ENCODE assay signal across 13 mouse cellular contexts in the genomic region with DNA sequence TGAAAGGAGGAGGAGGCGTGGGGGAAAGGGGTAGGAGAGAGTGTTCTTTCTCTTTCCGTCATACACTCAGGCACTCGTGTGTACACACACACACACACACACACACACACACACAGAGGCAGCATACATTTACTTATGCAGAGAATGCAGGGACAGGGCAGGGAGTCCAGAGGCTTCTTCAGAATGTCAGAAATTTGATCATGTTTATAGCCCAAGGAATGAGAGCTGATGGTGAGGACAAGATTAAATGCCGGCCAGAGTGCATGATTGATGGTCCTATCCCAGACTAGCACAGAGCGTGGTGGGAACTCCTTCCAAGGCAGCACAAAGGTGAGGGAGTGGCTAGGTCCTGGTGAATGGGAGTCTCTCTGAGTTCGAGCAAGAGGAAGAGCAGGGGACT.
A peak's percentile ranks its signal among the peaks of the same experiment; 100 is the strongest.
DNase-seq lines count a peak whose midpoint lies in the region; ATAC-seq and TF ChIP-seq lines count a peak whose summit lies in the region.
"Had no signal": no experiment of that assay in that cellular context is flagged by ENCODE, and none has a peak within 500 bp of the region (broad histone marks: within the 10 kb centered on the region; RNA-seq: fewer than 3 reads in every experiment).

No protein-coding gene starts in this region.

- no peaks in the 10 kb centered on the region for H3K9me3 ChIP-seq in kidney, postnatal 0 days (replicated peaks; ENCODE audit: low read length)
- H3K9me3 ChIP-seq in embryonic facial prominence, embryonic 10.5 days: no peaks in the 10 kb centered on the region
- no peaks in the 10 kb centered on the region for H3K9me3 ChIP-seq in liver, embryonic 16.5 days (replicated peaks; ENCODE audit: control insufficient read depth, low read length)
- H3K9me3 ChIP-seq: liver, embryonic 15.5 days had no signal

- DNase-seq in gastrocnemius, adult 2 months: peak; percentile 42
- DNase-seq in gastrocnemius, postnatal 14 days: no peak
- DNase-seq in kidney, postnatal 0 days (ENCODE audit: low spot score): peak; percentile 34
- DNase-seq in kidney, postnatal 25 days: no peak
- no peak for DNase-seq in embryonic facial prominence, embryonic 10.5 days (ENCODE audit: low spot score)
- no peak for DNase-seq in cerebellum, adult 8-10 months
- DNase-seq in right cerebral cortex, adult 2 months (ENCODE audit: low spot score in 2 of 2): no peak
- DNase-seq: B cell, adult 2 months; cerebellum, adult 9-10 months had no signal

- 15% methylated on average over 6 of the region's 6 CpGs for WGBS in kidney, postnatal 0 days
- 32% methylated on average over 6 of the region's 6 CpGs for WGBS in embryonic facial prominence, embryonic 10.5 days
- WGBS in liver, embryonic 16.5 days (ENCODE audit: insufficient replicate concordance): 45% methylated on average over 6 of the region's 6 CpGs

- H3K36me3 ChIP-seq in kidney, postnatal 0 days (ENCODE audit: insufficient read depth, low read length): no peaks in the 10 kb centered on the region
- peaks cover 17% of the 10 kb centered on the region; the same call in 1 of the 2 replicates for H3K36me3 ChIP-seq in embryonic facial prominence, embryonic 10.5 days (replicated peaks)
- H3K36me3 ChIP-seq in liver, embryonic 16.5 days (ENCODE audit: control insufficient read depth, insufficient read depth): no peaks in the 10 kb centered on the region
- H3K36me3 ChIP-seq: liver, embryonic 15.5 days had no signal

- H3K4me2 ChIP-seq in kidney, postnatal 0 days (ENCODE audit: low read length): no peak overlapping the region
- H3K4me2 ChIP-seq in liver, embryonic 16.5 days (ENCODE audit: low read depth, low read length): no peak overlapping the region
- H3K4me2 ChIP-seq: liver, embryonic 15.5 days had no signal

- TF ChIP-seq CTCF in gastrocnemius, adult 2 months (IDR thresholded peaks at IDR 0.05): no peak
- TF ChIP-seq CTCF in kidney, postnatal 0 days (IDR thresholded peaks at IDR 0.05; ENCODE audit: low read depth): no peak

- H3K27me3 ChIP-seq in kidney, postnatal 0 days (ENCODE audit: insufficient read depth, low read length): no peaks in the 10 kb centered on the region
- peaks cover 8% of the 10 kb centered on the region; the same call in 1 of the 2 replicates for H3K27me3 ChIP-seq in embryonic facial prominence, embryonic 10.5 days (replicated peaks; ENCODE audit: low read depth, poor library complexity, severe bottlenecking)
- H3K27me3 ChIP-seq in liver, embryonic 16.5 days (ENCODE audit: control insufficient read depth, insufficient read depth, low read depth, low read length): no peaks in the 10 kb centered on the region
- H3K27me3 ChIP-seq: liver, embryonic 15.5 days had no signal

- peak overlapping the region; percentile 85 for H3K27ac ChIP-seq in gastrocnemius, adult 2 months
- H3K27ac ChIP-seq in kidney, postnatal 0 days: no peak overlapping the region
- peak overlapping the region; percentile 91 for H3K27ac ChIP-seq in embryonic facial prominence, embryonic 10.5 days (replicated peaks)
- no peak overlapping the region for H3K27ac ChIP-seq in liver, embryonic 16.5 days (ENCODE audit: low read length)
- H3K27ac ChIP-seq: layer of hippocampus, adult 2 months; liver, embryonic 15.5 days had no signal

- H3K4me3 ChIP-seq in gastrocnemius, adult 2 months: peak overlapping the region; percentile 49; the same call in 1 of the 2 replicates
- H3K4me3 ChIP-seq in kidney, postnatal 0 days (replicated peaks; ENCODE audit: low read depth, low read length): no peak overlapping the region
- H3K4me3 ChIP-seq in embryonic facial prominence, embryonic 10.5 days: peak overlapping the region; percentile 23
- no peak overlapping the region for H3K4me3 ChIP-seq in liver, embryonic 16.5 days (ENCODE audit: low read depth, low read length)
- H3K4me3 ChIP-seq: layer of hippocampus, adult 2 months; liver, embryonic 15.5 days had no signal

- peak; percentile 54 for ATAC-seq in kidney, postnatal 0 days (replicated peaks; ENCODE audit: low FRiP score, low read depth)
- ATAC-seq in liver, embryonic 16.5 days (ENCODE audit: low read depth): peak; percentile 27; the same call in 1 of the 2 replicates
- ATAC-seq: midbrain, embryonic 16.5 days had no signal

- H3K4me1 ChIP-seq in kidney, postnatal 0 days (replicated peaks; ENCODE audit: insufficient read depth, low read length): no peaks in the 10 kb centered on the region; the same call in 1 of the 2 replicates
- H3K4me1 ChIP-seq in embryonic facial prominence, embryonic 10.5 days: peaks cover 80% of the 10 kb centered on the region
- no peaks in the 10 kb centered on the region; the same call in 1 of the 2 replicates for H3K4me1 ChIP-seq in liver, embryonic 16.5 days (ENCODE audit: control insufficient read depth, low read depth, low read length)
- H3K4me1 ChIP-seq: liver, embryonic 15.5 days had no signal

- intact Hi-C loops in gastrocnemius, adult 2 months (cut with DNase I): loop anchor here (2.0 kb wide), 1 partner anchor 25 kb away; no protein-coding TSS in a partner anchor
- intact Hi-C loops in gastrocnemius, postnatal 14 days (cut with DNase I; ENCODE audit: low total_unique reads): no loop called here

- H3K9ac ChIP-seq in kidney, postnatal 0 days (ENCODE audit: low read depth, low read length): no peak overlapping the region
- H3K9ac ChIP-seq in liver, embryonic 16.5 days (ENCODE audit: low read depth, low read length): no peak overlapping the region
- H3K9ac ChIP-seq: liver, embryonic 15.5 days had no signal

Comparison
In these comparisons a context has a peak if more than half of its experiments do, and no peak if none do; other contexts are left out.
1. DNase-seq: peak in gastrocnemius, adult 2 months (single experiment) and kidney, postnatal 0 days (single experiment); none in gastrocnemius, postnatal 14 days (single experiment), kidney, postnatal 25 days (0 of 2), embryonic facial prominence, embryonic 10.5 days (single experiment), cerebellum, adult 8-10 months (single experiment) and right cerebral cortex, adult 2 months (0 of 2).
2. H3K27ac ChIP-seq: peak in gastrocnemius, adult 2 months (single experiment) and embryonic facial prominence, embryonic 10.5 days (single experiment); none in kidney, postnatal 0 days (single experiment) and liver, embryonic 16.5 days (single experiment).
3. H3K4me3 ChIP-seq: peak in gastrocnemius, adult 2 months (single experiment) and embryonic facial prominence, embryonic 10.5 days (single experiment); none in kidney, postnatal 0 days (single experiment) and liver, embryonic 16.5 days (single experiment).